Mouse (Mus musculus): ENCODE measurements at regions not wholly inside any gene's neighbourhood (a gene's known extent, or its start where the extent isn't known, plus 50 kb on each side); places are given as distances from the start of the nearest gene placed in this dataset.

DNA sequence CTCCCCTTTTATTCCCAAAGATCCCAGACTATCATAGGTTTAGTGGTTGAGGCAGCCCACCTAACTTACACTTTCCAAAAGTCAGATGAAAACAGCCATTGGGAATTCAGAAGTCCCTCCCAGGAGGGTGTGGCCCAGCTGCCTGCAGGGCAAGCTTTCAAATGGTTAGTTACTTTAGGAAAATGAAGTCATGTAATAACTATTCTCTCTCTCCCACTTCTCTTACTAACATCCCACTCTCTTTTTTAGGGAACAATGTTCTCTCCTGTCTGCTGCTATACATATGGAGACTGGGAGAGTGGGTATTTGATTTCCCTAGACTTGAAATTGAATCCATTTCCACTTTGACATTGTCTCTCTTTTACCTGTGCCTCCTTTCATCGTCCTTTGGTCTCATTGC lies 55.0 kb downstream of the Zfp648 start:
- no peak for DNase-seq (ENCODE audit: low spot score in 2 of 2)

DNA sequence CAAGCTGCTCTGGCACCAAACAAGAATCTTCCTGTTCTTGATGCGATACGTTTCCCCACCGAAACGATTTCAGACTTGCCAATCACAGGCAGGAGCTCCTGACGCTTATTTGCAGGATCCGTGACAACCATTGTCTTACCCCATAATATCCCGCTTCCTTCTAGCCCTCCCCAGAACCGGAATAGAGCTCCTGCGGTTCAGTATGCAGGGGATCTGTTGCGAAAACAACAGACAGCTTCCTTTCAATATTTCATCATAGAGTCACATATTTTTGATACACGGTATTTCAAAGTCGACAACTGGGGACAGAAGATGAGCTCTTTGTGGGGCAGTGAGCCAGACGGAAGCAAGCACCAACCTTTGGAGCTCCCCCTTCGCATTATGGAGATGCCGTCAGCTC lies 55.8 kb downstream of the Zfp648 start:
- no peak for DNase-seq (ENCODE audit: low spot score in 2 of 2)

DNA sequence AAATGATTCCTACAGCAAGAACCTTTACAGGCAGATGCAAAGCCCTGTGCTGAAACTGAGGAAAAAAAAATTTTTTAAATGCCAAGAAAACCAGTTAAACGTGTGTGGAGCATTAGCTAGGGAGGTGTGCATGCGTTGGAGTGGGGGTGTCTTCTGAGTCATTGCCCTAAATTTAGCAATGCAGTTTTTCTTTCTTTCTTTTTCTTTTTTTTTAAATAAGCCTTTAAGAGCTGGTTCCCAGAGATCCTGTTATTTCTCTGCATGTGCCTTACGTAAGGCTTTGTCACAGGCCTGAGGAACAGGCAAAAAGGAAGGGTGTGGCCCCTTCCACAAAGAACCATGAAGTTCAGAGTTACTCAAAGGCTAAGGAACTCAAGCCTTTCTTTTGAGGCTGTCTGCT lies 57.5 kb downstream of the Zfp648 start:
- DNase-seq (ENCODE audit: low spot score in 2 of 2): no peak

DNA sequence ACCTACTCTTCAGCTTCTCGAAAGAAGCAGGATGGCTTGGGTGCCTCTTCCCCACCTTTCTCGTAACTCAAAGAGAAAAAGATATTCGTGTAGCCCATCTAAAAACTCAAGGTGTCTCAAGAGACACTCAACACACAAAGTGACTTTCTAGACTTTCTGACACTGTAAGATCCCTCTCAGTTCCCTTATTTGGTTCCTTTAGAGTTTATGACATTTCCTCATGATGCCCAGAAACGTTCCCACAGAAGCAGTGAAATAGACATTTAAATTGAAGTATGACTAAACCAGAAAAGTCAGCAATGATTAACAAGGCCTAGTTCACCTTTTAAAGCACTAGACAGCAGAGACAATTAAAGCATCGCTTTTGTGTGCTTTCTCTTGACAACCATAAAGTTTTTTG lies 59.4 kb downstream of the Zfp648 start:
- no peak for DNase-seq (ENCODE audit: low spot score in 2 of 2)

DNA sequence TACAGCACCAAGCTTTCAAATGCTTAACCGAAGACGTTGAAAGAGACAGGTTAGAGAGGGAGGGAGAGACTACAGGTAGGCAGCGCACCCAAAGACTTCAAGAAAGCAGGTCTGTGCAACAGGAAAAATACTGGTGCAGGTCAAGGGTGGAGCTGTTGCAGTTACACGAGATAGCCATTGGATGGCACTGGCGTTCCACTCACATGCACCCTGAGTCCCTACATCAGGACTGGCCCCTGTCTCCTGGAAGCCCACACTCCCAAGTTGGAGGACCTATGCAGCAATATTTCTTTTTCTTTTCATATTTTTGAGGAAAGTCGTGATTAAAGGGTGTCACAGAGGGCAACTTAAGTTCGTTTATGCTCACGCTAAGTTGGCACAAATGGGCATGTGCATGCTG lies 80.5 kb downstream of the Zfp648 start:
- DNase-seq (ENCODE audit: low spot score in 2 of 2): peak; percentile 6 to 24

DNA sequence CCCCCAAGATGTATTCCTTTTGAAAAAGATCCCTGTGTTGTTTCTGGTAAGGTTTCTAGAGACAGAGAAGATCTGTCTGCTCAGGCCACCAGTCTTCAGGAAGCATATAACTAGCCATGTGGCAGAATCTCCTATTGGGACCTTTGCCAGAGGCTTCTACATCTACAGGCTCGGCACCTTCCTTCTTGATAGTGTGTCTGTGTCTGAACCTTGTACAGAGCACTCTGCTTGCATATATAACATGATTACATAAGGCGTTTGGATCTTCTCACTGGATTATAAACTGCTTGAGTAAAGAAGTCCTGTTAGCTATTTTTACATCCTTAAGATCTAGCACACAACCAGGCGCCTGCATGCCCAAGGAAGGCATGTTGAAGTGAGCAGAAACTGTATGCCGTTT lies 85.1 kb downstream of the Zfp648 start:
- no peak for DNase-seq (ENCODE audit: low spot score in 2 of 2)

DNA sequence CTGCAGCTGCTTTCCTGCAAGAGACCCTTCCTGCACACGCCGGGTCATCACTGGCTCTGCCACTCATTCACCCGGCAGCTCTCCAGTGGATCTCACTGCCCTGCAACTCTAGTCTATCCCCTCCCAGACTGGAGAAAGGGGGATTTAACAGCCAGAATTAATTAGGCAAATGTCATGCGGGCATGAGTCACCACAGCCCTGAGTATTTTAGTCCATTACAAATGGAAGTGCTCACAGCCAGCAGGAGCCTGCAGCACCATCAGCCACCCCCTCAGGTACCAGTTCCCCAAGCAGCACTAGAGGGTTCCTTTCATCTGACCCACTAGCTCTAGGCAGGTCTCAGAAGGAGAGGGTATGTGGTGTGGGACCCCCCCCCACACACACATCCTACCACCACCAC lies 91.7 kb downstream of the Zfp648 start:
- no peak for DNase-seq (ENCODE audit: low spot score in 2 of 2)

DNA sequence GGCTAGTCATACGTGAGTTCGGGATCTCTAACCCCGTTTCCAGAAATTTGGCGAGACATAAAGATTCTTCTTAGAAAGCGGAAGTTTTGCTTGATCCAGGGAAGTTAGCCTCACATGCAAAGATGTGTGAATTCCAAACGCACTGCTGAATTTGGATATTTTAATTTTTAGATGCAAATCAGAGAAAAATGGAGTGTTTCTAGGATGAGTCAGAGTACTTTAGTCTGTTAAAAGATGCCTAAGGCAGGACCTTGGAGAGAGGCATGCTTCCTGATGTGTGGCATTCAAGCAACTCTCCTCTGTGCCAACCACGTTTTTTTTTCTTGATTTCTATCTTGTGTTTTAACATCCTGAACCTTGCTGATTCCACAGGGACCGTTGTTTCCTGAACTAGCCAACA lies 95.1 kb downstream of the Zfp648 start:
- no peak for DNase-seq (ENCODE audit: low spot score in 2 of 2)

DNA sequence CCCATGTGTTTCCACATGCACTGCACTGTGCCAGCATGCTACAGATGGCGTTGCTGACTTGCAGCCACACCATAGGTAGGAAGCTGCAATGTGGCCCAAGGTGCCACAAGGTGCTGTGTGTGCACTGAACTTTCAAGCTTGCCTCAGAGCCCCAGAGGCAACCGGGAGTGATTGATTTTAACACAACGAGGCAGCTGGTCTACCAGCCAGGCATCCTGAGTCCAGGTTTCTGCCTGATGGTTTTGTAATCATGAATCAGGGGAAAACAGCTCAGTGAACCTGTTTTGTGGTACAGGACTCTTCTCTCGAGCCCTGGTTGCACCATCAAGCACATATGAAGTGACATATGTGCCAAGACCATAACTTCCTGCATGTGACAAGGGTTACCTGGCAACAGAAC lies 98.9 kb downstream of the Zfp648 start:
- DNase-seq (ENCODE audit: low spot score in 2 of 2): no peak

DNA sequence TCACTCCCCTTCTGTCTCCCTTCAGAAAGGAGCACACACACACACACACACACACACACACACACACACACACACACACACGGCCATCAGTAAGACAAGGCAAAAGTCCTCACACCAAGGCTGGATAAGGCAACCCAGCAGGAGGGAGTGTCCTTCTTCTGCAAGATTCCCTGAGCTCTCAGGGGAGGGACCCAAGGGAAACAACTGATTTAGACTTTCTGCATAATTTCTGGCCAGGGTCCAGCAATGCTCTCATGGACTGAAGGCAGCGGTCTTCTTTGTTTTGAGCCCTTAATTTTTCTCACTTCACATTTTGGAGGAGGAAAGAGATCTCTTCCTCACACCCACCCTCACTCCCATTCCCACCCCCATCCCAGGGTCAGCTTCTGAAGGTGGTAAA lies 108.7 kb downstream of the Zfp648 start:
- no peak for DNase-seq (ENCODE audit: low spot score in 2 of 2)

Measured in spleen, postnatal 10 days (tissue).